Mouse (Mus musculus): ENCODE data around the gene Spint1.

GRCm38 (mm10) chr2:119281899-119282565 lies 44.9 kb downstream of the Spint1 start:
- TF ChIP-seq CTCF (conservative IDR thresholded peaks at IDR 0.05; ENCODE audit: insufficient read depth, insufficient read length, low read depth, low read length): no peak
- TF ChIP-seq POLR2A (IDR thresholded peaks at IDR 0.05; ENCODE audit: low read depth, low read length): no peak
